Mouse (Mus musculus) megakaryocyte, embryonic 14.5 days (primary cell): ENCODE data around the gene Ppp6r1. TPM values are rescaled to one million over a fixed set of nuclear protein-coding genes. Genes with fewer than 3 reads are reported as not detected.
"Not testable (repeated sequence)": the region's sequence is repeated elsewhere in the genome, so short reads cannot be mapped to it uniquely, and the experiment has no call there.

Experiments
- H3K27me3 ChIP-seq: replicated peaks from 2 replicates; pipeline ENCODE3; 2012; ENCODE audit warnings: inconsistent platforms
- H3K36me3 ChIP-seq: replicated peaks from 2 replicates; pipeline ENCODE3; 2012; ENCODE audit warnings: low read length, inconsistent platforms, mixed read lengths
- H3K4me1 ChIP-seq: 2 replicates; pipeline ENCODE4 v1.6.1; 2012; ENCODE audit warnings: inconsistent platforms
- H3K4me3 ChIP-seq: replicated peaks from 2 replicates; pipeline ENCODE3; 2012; ENCODE audit warnings: moderate library complexity, mild to moderate bottlenecking, inconsistent platforms
- H3K9me3 ChIP-seq: 2 replicates; pipeline ENCODE4 v1.6.1; 2012; ENCODE audit warnings: inconsistent platforms
- FLI1 ChIP-seq: IDR thresholded peaks from 2 replicates; pipeline ENCODE4 v1.6.1; 2012; ENCODE audit warnings: low read length, inconsistent platforms, mixed read lengths
- GATA1 ChIP-seq: IDR thresholded peaks from 3 replicates; pipeline ENCODE4 v1.6.1; 2012; ENCODE audit warnings: mixed read lengths, low read length, inconsistent platforms, borderline replicate concordance
- polyA plus RNA-seq: library from polyadenylated mRNA; stranded (reverse); fragments of >175 nt; gene quantifications from 2 replicates; pipeline ENCODE4 v1.2.3, GENCODE M21; 2012; ENCODE audit warnings: low replicate concordance; ENCODE audit not compliant: insufficient read depth

Ppp6r1 gene
- polyA plus RNA-seq, 1 experiment = 361 TPM

DNA sequence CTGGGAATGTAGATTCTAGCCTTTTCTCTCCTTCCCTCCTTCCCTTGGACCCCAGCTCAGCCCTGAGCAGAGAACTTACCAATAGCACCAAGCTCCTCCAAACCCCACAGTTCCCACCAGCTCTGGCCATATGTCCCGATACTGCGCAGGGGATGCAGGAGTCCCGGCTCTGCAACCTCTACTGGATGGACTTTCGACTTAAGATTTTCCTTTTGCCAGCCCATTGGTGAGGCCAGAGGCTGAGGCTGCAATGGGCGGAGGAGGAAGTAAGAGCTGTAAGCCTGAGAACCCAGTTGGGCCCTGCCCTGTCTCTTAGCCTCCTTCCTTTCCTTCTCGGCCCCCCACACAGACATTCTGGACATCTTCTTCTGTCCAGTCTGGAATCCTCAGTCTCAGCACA is 55.9 kb downstream of the Ppp6r1 start:
- Histone ChIP-seq H3K9me3 (peaks cover 13% of the 10 kb centered on the region), H3K27me3 (peaks cover 10% of the 10 kb centered on the region), H3K4me1 (no peaks in the 10 kb centered on the region), H3K4me3 (no peak overlapping the region), H3K36me3 (no peaks in the 10 kb centered on the region)
- TF ChIP-seq GATA1 = no peak
- TF ChIP-seq FLI1 = no peak

DNA sequence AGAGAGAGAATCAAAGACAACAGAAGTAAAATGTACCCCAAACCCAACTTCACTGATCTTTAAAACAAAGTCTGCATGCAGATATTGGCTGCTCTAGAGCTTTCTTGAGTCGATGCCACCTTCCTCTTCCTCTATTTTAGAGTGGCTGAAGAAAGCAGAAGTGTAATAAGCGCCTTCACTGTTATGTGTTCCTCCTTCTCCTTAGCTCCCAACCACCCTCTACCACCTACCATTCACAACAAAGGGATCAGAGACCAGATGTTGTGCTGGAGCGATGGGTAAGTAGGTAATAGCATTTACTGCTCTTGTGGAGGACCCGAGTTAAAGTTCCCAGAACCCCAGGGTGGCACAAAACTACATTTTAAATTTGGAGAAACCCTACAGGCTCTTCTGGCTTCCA is 61.8 kb downstream of the Ppp6r1 start:
- not testable (repeated sequence) for H3K27me3 ChIP-seq, H3K4me1 ChIP-seq, H3K36me3 ChIP-seq, H3K4me3 ChIP-seq
- H3K9me3 ChIP-seq = peaks cover 13% of the 10 kb centered on the region

Other genes starting within 250 kb of the Ppp6r1 start
- 0.54 and 1.6 TPM in 2 replicates for gene Rdh13, start 213.4 kb downstream of the Ppp6r1 start, polyA plus RNA-seq
- not detected in 2 replicates for gene Eps8l1, start 198.3 kb downstream of the Ppp6r1 start, polyA plus RNA-seq
- gene Ppp1r12c, start 157.3 kb downstream of the Ppp6r1 start, polyA plus RNA-seq = 267 and 1,249 TPM in 2 replicates
- 38.2 TPM in 1 of 2 replicates, not detected in the other for gene Tnnt1, start 142.6 kb downstream of the Ppp6r1 start, polyA plus RNA-seq
- gene Tnni3, start 134.8 kb downstream of the Ppp6r1 start, polyA plus RNA-seq = 3.9 TPM in 1 of 2 replicates, not detected in the other
- 1.3 and 5.0 TPM in 2 replicates for gene Dnaaf3, start 126.6 kb downstream of the Ppp6r1 start, polyA plus RNA-seq
- gene Syt5, start 111.5 kb downstream of the Ppp6r1 start, polyA plus RNA-seq = 2.6 TPM in 1 of 2 replicates, not detected in the other
- gene Ptprh, start 55.0 kb downstream of the Ppp6r1 start, polyA plus RNA-seq = 0.16 TPM in 1 of 2 replicates, not detected in the other
- 5.3 and 15.1 TPM in 2 replicates for gene Tmem86b, start 27.6 kb downstream of the Ppp6r1 start, polyA plus RNA-seq
- gene Hspbp1, start 26.0 kb upstream of the Ppp6r1 start, polyA plus RNA-seq = 71.8 and 116 TPM in 2 replicates
- gene Brsk1, start 31.6 kb upstream of the Ppp6r1 start, polyA plus RNA-seq = 0.08 TPM in 1 of 2 replicates, not detected in the other
- gene Tmem150b, start 66.2 kb upstream of the Ppp6r1 start, polyA plus RNA-seq = 0.43 TPM in 1 of 2 replicates, not detected in the other
- 241 and 733 TPM in 2 replicates for gene Kmt5c, start 81.1 kb upstream of the Ppp6r1 start, polyA plus RNA-seq
- 47.7 and 94.6 TPM in 2 replicates for gene Cox6b2, start 94.1 kb upstream of the Ppp6r1 start, polyA plus RNA-seq
- not detected in 2 replicates for gene Fam71e2, start 112.3 kb upstream of the Ppp6r1 start, polyA plus RNA-seq
- 0.26 and 1.9 TPM in 2 replicates for gene Il11, start 123.8 kb upstream of the Ppp6r1 start, polyA plus RNA-seq
- not detected in 2 replicates for gene Tmem190, start 123.9 kb upstream of the Ppp6r1 start, polyA plus RNA-seq
- gene Tmem238, start 130.6 kb upstream of the Ppp6r1 start, polyA plus RNA-seq = 29.3 and 145 TPM in 2 replicates
- 3,598 and 12,997 TPM in 2 replicates for gene Rpl28, start 133.9 kb upstream of the Ppp6r1 start, polyA plus RNA-seq
- gene Ube2s, start 153.6 kb upstream of the Ppp6r1 start, polyA plus RNA-seq = 217 and 258 TPM in 2 replicates
- 0.07 TPM in 1 of 2 replicates, not detected in the other for gene Shisa7, start 185.7 kb upstream of the Ppp6r1 start, polyA plus RNA-seq
- gene Isoc2b, start 211.2 kb upstream of the Ppp6r1 start, polyA plus RNA-seq = 4.3 and 6.1 TPM in 2 replicates
- 7.2 and 17.1 TPM in 2 replicates for gene Isoc2a, start 218.1 kb upstream of the Ppp6r1 start, polyA plus RNA-seq
- not detected in 2 replicates for gene Gm36210, start 247.5 kb upstream of the Ppp6r1 start, polyA plus RNA-seq